Mouse (Mus musculus) heart, postnatal 0 days (tissue): Measurements from ENCODE around the gene Tnfaip1.

Experiments
- CTCF ChIP-seq: IDR thresholded peaks from 2 replicates; pipeline ENCODE4 v1.5.1; 2016; ENCODE audit warnings: antibody characterized with exemption, control low read depth, low read depth
- EP300 ChIP-seq: IDR thresholded peaks from 2 replicates; pipeline ENCODE4 v1.6.1; 2016; ENCODE audit warnings: antibody characterized with exemption, low read depth

- TF ChIP-seq CTCF (no peak), EP300 (no peak)
Measured at GRCm38 (mm10) chr11:78499543-78499942, 36.6 kb downstream of the Tnfaip1 start.
